Mouse (Mus musculus): ENCODE data around the gene Plekhb2. TPM values are rescaled to one million over a fixed set of nuclear protein-coding genes. Genes with fewer than 3 reads are reported as not detected.

The Plekhb2 gene
- 23.0 and 33.3 TPM in 2 replicates for polyA plus RNA-seq (2011; ENCODE audit: insufficient read depth, insufficient read length, low read depth, missing spikeins)

DNA sequence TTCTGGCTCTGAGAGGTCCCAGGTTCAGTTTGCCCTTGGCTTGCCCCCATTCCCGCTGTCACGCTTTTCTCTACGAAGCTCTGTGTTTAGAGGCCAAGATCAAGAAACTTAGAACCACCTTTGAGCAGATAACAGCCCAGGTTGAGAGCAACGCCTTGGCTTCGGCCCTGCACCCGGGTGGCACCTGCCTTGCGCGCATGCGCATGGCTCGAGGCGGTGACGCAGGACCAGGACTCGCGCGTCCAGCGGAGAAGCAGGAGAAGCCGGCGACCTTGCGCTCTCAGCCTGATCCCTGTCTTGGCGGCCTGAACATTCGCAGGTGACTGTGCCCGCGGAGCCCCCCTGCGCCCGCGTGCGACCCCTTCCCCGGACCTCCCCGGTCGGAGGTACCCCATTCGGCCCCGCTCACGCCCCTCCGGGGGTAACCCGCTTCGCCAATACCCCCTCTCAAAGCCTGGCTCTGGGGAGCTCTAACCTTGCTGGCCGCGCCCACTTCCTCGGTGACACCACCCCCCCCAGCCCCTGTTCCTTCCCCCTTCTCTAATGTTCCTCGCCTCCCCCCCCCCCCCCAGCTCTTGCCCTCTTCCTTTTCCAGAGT lies at the start of gene Plekhb2:
TSS of gene Plekhb2 (plus strand) at position 232 of the 598 bp plus-strand sequence.
- Histone ChIP-seq H3K27ac (ENCODE audit: insufficient read depth, low read length) (no peak within 1 kb of the TSS), H3K9me3 (replicated peaks; ENCODE audit: control insufficient read depth, insufficient read depth, low read length, poor library complexity, severe bottlenecking) (no peaks in the 10 kb centered on the region), H3K9ac (ENCODE audit: low read depth, poor library complexity, severe bottlenecking) (peak within 1 kb of the TSS; percentile 45), H3K4me1 (ENCODE audit: control insufficient read depth, insufficient read depth, low read length) (no peaks in the 10 kb centered on the region), H3K27me3 (ENCODE audit: control insufficient read depth, insufficient read depth, low read length, poor library complexity, severe bottlenecking) (no peaks in the 10 kb centered on the region), H3K4me3 (ENCODE audit: low read depth, low read length) (peak within 1 kb of the TSS; percentile 45), H3K36me3 (ENCODE audit: control insufficient read depth, insufficient read depth, low read length, poor library complexity, severe bottlenecking) (no peaks in the 10 kb centered on the region)
- no peak for TF ChIP-seq CTCF (IDR thresholded peaks at IDR 0.05; ENCODE audit: low read depth, low read length)
- TF ChIP-seq EP300 (IDR thresholded peaks at IDR 0.05; ENCODE audit: insufficient read depth, low read depth, low read length): no peak
- no peak for TF ChIP-seq POLR2A (IDR thresholded peaks at IDR 0.05; ENCODE audit: insufficient read depth, low read length)

DNA sequence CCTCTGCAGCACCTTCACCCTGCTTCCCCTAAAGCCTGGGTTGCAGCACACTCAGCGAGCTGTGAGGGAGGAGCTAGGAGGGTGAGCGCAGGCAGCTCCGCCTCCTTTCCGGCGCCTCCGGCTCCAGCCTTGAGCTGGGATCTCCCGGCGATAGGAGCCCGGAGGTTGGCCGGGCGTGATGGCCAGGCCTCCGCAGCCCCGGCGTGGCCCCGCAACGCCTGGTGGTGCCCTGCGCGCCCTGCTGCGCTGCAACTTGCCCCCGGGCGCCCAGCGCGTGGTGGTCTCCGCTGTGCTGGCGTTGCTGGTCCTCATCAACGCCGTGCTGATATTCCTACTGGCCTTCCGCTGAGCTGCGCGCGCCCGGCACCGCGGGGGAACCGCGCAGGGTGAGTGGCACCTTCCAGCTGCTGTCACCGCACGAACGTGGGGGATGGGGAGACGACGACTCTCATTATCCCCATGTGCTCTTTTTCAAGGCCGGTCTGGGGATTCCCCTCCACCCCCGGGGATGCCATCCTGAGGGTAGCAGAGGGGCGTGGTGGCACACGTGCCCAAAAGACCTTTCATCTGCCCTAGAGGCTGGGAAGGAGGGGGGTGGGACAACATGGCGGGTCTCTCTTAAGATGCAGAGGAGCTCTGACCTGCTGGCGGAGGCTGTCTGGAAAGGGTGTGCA lies 48.0 kb upstream of the Plekhb2 start:
- Histone ChIP-seq H3K4me3 (ENCODE audit: low read depth, low read length) (peak overlapping the region; percentile 87), H3K9ac (ENCODE audit: low read depth, poor library complexity, severe bottlenecking) (peak overlapping the region; percentile 65), H3K27ac (ENCODE audit: insufficient read depth, low read length) (no peak overlapping the region)

DNA sequence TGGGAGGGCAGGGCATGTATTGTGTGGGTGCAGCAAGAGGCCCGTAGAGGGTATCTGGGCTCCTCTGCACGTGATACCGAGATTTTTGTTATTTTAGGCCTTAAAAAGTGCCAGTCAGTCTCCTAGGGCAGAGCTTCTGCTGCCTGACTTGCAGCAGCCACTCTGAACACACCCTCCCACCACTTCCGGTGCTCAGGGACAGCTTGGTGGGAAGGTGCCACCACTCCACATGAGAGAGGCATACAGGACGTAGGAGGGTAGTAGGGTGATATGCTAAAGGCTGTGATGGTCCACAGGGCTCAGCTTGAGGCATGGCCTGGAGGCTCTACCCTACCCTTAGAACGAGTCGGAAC lies 47.5 kb upstream of the Plekhb2 start:
- Histone ChIP-seq H3K4me1 (ENCODE audit: control insufficient read depth, insufficient read depth, low read length) (peaks cover 3% of the 10 kb centered on the region), H3K36me3 (ENCODE audit: control insufficient read depth, insufficient read depth, low read length, poor library complexity, severe bottlenecking) (no peaks in the 10 kb centered on the region), H3K27me3 (ENCODE audit: control insufficient read depth, insufficient read depth, low read length, poor library complexity, severe bottlenecking) (no peaks in the 10 kb centered on the region), H3K27ac (ENCODE audit: insufficient read depth, low read length) (no peak overlapping the region), H3K9me3 (replicated peaks; ENCODE audit: control insufficient read depth, insufficient read depth, low read length, poor library complexity, severe bottlenecking) (no peaks in the 10 kb centered on the region), H3K4me3 (ENCODE audit: low read depth, low read length) (peak overlapping the region; percentile 87), H3K9ac (ENCODE audit: low read depth, poor library complexity, severe bottlenecking) (peak overlapping the region; percentile 65; the same call in 1 of the 2 replicates)
- TF ChIP-seq EP300 (IDR thresholded peaks at IDR 0.05; ENCODE audit: insufficient read depth, low read depth, low read length): no peak
- TF ChIP-seq POLR2A (IDR thresholded peaks at IDR 0.05; ENCODE audit: insufficient read depth, low read length): no peak
- no peak for TF ChIP-seq CTCF (IDR thresholded peaks at IDR 0.05; ENCODE audit: low read depth, low read length)

More for the DNA sequence above, 48.0 kb upstream of the Plekhb2 start:
- TF ChIP-seq CTCF (IDR thresholded peaks at IDR 0.05; ENCODE audit: low read depth, low read length) (no peak), EP300 (IDR thresholded peaks at IDR 0.05; ENCODE audit: insufficient read depth, low read depth, low read length) (no peak), POLR2A (IDR thresholded peaks at IDR 0.05; ENCODE audit: insufficient read depth, low read length) (no peak)
- Histone ChIP-seq H3K36me3 (ENCODE audit: control insufficient read depth, insufficient read depth, low read length, poor library complexity, severe bottlenecking) (no peaks in the 10 kb centered on the region), H3K4me1 (ENCODE audit: control insufficient read depth, insufficient read depth, low read length) (peaks cover 3% of the 10 kb centered on the region), H3K27me3 (ENCODE audit: control insufficient read depth, insufficient read depth, low read length, poor library complexity, severe bottlenecking) (no peaks in the 10 kb centered on the region), H3K9me3 (replicated peaks; ENCODE audit: control insufficient read depth, insufficient read depth, low read length, poor library complexity, severe bottlenecking) (no peaks in the 10 kb centered on the region)

DNA sequence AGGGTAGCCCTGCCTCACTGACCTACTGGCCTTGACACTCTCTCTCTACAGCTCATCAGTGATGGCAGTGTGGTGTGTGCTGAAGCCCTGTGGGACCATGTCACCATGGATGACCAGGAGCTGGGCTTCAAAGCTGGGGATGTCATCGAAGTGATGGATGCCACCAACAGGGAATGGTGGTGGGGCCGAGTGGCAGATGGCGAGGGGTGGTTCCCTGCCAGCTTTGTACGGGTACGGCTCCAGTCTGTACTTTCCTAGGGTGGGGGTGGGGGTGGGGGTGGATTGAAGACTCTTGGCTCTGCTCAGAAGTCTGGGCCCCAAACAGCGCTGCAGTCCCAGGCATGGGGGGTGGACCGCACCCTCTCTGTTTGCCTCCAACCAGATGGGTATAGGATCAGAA lies 44.9 kb upstream of the Plekhb2 start:
- H3K36me3 ChIP-seq (ENCODE audit: control insufficient read depth, insufficient read depth, low read length, poor library complexity, severe bottlenecking): no peaks in the 10 kb centered on the region
- TF ChIP-seq POLR2A (IDR thresholded peaks at IDR 0.05; ENCODE audit: insufficient read depth, low read length): no peak
- no peak for TF ChIP-seq EP300 (IDR thresholded peaks at IDR 0.05; ENCODE audit: insufficient read depth, low read depth, low read length)
- TF ChIP-seq CTCF (IDR thresholded peaks at IDR 0.05; ENCODE audit: low read depth, low read length): no peak
- peaks cover 2% of the 10 kb centered on the region for H3K4me1 ChIP-seq (ENCODE audit: control insufficient read depth, insufficient read depth, low read length)
- H3K27me3 ChIP-seq (ENCODE audit: control insufficient read depth, insufficient read depth, low read length, poor library complexity, severe bottlenecking): no peaks in the 10 kb centered on the region
- no peak overlapping the region for H3K27ac ChIP-seq (ENCODE audit: insufficient read depth, low read length)
- H3K9me3 ChIP-seq (replicated peaks; ENCODE audit: control insufficient read depth, insufficient read depth, low read length, poor library complexity, severe bottlenecking): no peaks in the 10 kb centered on the region
- no peak overlapping the region for H3K4me3 ChIP-seq (ENCODE audit: low read depth, low read length)
- no peak overlapping the region for H3K9ac ChIP-seq (ENCODE audit: low read depth, poor library complexity, severe bottlenecking)

DNA sequence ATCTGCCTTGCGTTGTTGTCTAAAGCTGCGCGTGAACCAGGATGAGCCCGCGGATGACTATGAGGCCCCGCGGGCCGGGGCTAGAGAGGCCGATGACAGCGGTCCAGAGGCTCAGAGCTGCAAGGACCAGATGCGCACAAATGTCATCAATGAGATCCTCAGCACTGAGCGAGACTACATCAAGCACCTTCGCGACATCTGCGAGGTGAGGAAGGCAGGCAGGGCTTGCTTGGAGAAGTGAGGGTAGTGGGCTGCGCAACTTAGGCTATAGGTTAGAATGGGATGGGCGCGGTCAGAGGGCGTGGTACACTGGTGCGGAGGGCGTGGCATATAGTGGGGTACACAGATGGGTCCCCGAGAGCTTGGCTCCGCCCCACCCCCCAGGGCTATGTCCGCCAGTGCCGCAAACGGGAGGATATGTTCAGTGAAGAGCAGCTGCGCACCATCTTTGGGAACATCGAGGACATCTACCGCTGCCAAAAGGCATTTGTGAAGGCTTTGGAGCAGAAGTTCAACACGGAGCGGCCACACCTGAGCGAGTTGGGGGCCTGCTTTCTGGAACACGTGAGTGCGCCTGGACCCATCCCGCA lies 43.8 kb upstream of the Plekhb2 start:
- H3K4me3 ChIP-seq (ENCODE audit: low read depth, low read length): peak overlapping the region; percentile 43
- TF ChIP-seq EP300 (IDR thresholded peaks at IDR 0.05; ENCODE audit: insufficient read depth, low read depth, low read length) (no peak), POLR2A (IDR thresholded peaks at IDR 0.05; ENCODE audit: insufficient read depth, low read length) (no peak), CTCF (IDR thresholded peaks at IDR 0.05; ENCODE audit: low read depth, low read length) (no peak)
- H3K36me3 ChIP-seq (ENCODE audit: control insufficient read depth, insufficient read depth, low read length, poor library complexity, severe bottlenecking): no peaks in the 10 kb centered on the region

DNA sequence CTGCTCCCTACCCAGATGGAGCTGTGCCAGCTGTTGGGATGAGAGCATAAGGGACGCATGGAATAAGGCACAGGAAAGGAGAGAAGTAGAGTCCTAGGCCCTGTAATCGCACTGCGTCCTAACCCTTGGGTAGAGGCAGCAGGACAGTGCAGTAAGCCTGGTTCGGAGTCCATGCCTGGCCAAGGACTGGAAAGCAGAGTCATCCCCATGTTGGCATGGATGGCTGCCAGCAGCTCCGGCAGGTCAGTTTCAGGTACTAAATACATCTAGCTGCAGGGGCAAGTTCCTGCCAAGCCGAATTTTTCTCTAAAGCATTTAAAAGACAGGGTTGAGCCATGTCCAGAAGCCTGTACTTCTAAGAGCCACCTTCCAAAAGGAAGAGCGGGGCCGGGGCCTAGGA lies 41.3 kb upstream of the Plekhb2 start:
- H3K4me3 ChIP-seq (ENCODE audit: low read depth, low read length): no peak overlapping the region
- peaks cover 2% of the 10 kb centered on the region for H3K4me1 ChIP-seq (ENCODE audit: control insufficient read depth, insufficient read depth, low read length)
- H3K36me3 ChIP-seq (ENCODE audit: control insufficient read depth, insufficient read depth, low read length, poor library complexity, severe bottlenecking): peaks cover 4% of the 10 kb centered on the region; the same call in 1 of the 2 replicates
- TF ChIP-seq POLR2A (IDR thresholded peaks at IDR 0.05; ENCODE audit: insufficient read depth, low read length): no peak
- TF ChIP-seq EP300 (IDR thresholded peaks at IDR 0.05; ENCODE audit: insufficient read depth, low read depth, low read length): no peak
- TF ChIP-seq CTCF (IDR thresholded peaks at IDR 0.05; ENCODE audit: low read depth, low read length): no peak
- H3K9me3 ChIP-seq (replicated peaks; ENCODE audit: control insufficient read depth, insufficient read depth, low read length, poor library complexity, severe bottlenecking): no peaks in the 10 kb centered on the region
- H3K27me3 ChIP-seq (ENCODE audit: control insufficient read depth, insufficient read depth, low read length, poor library complexity, severe bottlenecking): no peaks in the 10 kb centered on the region
- no peak overlapping the region for H3K27ac ChIP-seq (ENCODE audit: insufficient read depth, low read length)
- no peak overlapping the region for H3K9ac ChIP-seq (ENCODE audit: low read depth, poor library complexity, severe bottlenecking)

More for the DNA sequence above, 43.8 kb upstream of the Plekhb2 start:
- H3K27ac ChIP-seq (ENCODE audit: insufficient read depth, low read length): no peak overlapping the region
- H3K27me3 ChIP-seq (ENCODE audit: control insufficient read depth, insufficient read depth, low read length, poor library complexity, severe bottlenecking): no peaks in the 10 kb centered on the region
- peaks cover 2% of the 10 kb centered on the region for H3K4me1 ChIP-seq (ENCODE audit: control insufficient read depth, insufficient read depth, low read length)
- no peaks in the 10 kb centered on the region for H3K9me3 ChIP-seq (replicated peaks; ENCODE audit: control insufficient read depth, insufficient read depth, low read length, poor library complexity, severe bottlenecking)
- H3K9ac ChIP-seq (ENCODE audit: low read depth, poor library complexity, severe bottlenecking): no peak overlapping the region
